Mouse (Mus musculus): Measurements from ENCODE around the gene Cdc14b.

Gene Cdc14b

DNA sequence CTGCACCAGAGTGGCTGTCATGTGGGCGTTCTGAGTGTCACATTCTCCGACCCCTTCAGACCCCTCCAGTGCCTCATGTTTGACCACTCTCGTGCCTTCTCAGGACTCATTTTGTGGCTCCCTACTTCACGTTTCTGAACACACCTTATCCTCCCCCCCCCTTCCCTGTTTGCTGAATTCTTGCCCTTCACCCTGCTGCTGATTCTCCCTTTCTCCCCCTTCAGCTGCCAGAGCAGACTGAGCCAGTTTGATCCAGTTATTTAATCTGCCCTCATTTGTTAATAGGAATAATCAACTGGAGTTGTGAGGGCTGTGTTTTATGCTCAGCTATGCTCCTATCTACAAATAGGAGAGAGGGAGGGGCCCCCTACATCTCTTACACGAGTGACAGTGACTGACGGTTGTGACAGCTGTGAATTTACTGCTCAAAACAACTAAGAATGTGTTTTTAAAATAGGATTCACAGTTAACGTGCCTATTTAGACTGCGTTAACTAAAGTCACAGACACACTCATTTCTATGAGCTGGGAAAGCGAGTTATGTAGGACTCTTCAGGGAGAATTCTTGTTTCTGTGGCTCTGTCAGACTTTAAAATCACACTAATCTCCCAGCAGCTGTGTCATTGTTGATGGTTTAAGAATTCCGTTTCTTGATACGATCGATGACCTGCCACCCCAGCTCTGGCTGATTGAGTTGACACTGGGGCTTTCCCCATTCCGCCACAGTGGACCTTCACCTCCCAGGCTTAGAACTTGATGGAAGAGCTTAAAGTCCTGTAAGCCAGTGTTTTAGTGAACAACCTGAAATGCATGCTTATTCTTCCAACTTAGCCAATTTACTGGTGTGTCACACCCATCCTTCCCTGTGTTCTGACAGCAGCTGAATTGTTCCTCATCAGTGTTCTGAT, 96.1 kb downstream of the Cdc14b start:
- DNase-seq (ENCODE audit: extremely low spot score): no peak

GRCm38 (mm10) chr13:64178000-64178399, 97.1 kb downstream of the Cdc14b start:
- DNase-seq (ENCODE audit: extremely low spot score): no peak

GRCm38 (mm10) chr13:64169746-64170145, 105.3 kb downstream of the Cdc14b start:
- DNase-seq (ENCODE audit: extremely low spot score): no peak

GRCm38 (mm10) chr13:64163147-64163715, 111.9 kb downstream of the Cdc14b start:
- DNase-seq (ENCODE audit: extremely low spot score): no peak

- peak; percentile 54 for DNase-seq (ENCODE audit: extremely low spot score)
Measured at GRCm38 (mm10) chr13:64162626-64163025, 112.5 kb downstream of the Cdc14b start.

DNA sequence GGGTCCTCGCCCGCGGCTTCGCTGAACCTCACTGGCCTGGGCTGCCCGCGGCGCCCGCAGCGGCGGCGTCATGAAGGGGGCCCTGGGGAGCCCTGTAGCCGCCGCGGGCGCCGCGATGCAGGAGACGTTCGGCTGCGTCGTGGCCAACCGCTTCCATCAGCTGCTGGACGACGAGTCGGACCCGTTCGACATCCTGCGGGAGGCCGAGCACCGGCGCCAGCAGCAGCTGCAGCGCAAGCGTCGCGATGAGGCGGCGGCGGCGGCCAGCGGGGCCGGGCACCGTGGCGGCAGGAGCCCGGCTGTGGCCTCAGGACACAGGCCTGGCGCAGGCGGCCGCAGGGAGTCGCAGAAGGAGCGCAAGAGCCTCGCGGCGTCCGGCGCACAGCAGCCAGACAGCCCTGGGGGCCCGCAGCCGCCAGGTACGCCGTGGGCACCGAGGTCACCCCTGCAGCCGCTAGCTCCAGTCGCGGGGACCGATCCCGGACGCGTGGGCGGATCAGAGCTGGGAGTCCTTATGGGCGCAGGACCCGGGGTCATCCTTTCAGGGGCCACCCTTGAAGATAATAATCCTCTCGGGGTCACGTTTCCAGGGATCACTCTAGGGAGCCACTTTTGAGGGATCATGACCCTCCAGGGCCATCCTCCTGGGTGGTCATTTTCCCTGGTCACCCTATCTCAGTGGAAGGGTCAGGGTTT, 113.0 kb downstream of the Cdc14b start:
- no peak for DNase-seq (ENCODE audit: extremely low spot score)

GRCm38 (mm10) chr13:64161548-64161915, 113.6 kb downstream of the Cdc14b start, which contains the start of gene Habp4:
Gene Habp4, plus strand, starts transcription at chr13:64161824.
- peak; percentile 98 for DNase-seq (ENCODE audit: extremely low spot score)

GRCm38 (mm10) chr13:64156966-64157365, 118.1 kb downstream of the Cdc14b start:
- DNase-seq (ENCODE audit: extremely low spot score): no peak

DNA sequence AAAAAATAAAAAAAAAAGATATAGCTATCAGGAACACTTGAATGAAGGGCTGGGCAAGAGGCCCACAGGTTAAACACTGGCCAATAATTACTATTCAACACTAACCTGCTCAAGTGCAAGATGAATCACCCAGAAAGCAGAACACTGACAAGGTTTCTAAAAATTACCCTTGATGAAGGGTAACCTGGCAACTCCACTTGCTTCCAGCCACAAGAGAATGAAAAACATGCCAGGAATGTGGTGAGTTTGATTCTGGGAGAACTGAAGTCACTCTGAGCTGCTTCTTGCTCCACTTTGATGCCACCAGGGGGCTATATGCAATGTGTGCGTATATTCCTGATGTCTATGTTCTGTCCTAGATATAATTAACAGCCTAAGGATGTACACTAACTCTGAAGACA, 119.9 kb downstream of the Cdc14b start:
- DNase-seq (ENCODE audit: extremely low spot score): peak; percentile 58

DNA sequence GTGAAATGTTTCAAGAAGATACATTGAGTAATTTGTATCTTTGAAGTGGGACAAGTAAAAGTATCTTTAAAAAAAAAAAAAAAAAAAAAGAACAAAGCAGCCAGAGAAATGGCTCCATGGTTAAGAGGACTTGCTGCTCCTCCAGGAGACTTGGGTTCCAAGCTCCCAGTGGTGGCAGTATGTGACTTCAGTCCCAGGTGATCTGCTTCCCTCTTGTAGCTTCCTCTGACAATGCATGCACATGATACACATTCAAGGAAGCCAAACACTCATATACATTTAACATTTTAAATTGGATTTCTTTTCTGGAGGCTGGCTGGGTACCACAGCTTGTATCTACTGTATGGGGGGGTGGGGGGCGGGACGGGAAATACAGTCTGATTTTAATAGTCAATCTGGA, 120.4 kb downstream of the Cdc14b start:
- no peak for DNase-seq (ENCODE audit: extremely low spot score)

- DNase-seq (ENCODE audit: extremely low spot score): peak; percentile 71
Measured at GRCm38 (mm10) chr13:64153751-64154267, 121.3 kb downstream of the Cdc14b start.

DNA sequence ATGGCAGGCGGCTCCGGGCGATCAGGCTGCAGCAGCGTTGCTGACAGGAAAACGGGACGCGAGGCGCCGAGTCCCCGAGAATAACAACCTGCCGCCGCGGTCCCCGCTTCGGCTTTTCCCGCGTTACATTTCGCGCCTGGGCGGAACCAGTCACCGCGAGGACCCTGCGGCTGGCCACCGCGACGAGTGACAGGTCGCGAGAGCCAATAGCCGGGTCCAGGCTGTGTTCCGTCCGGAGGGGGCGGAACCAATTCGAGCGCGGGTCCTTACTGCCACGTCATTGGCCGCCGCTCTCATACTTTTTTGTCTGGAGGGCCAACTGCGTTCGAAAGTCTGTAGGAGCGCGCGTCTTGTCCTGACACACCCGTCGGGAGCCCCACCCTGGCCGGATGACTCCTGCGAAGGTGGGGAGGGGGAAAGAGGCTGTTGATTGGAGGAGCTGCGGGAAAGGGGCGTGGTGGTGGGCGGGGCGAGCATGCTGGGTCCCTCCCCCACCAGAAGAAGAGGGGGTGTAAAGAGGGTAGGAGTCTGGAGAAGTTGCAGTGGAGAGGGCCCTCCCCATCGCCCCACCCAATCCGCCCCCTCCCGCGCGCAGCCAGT, 121.9 kb downstream of the Cdc14b start, which contains the start of gene Zfp367:
Zfp367 (minus strand) TSS at position 120 of the 600 bp plus-strand sequence.
- peak; percentile 99 for DNase-seq (ENCODE audit: extremely low spot score)

- no peak for DNase-seq (ENCODE audit: extremely low spot score)
Measured at GRCm38 (mm10) chr13:64152671-64153082, 122.4 kb downstream of the Cdc14b start.

- peak; percentile 87 for DNase-seq (ENCODE audit: extremely low spot score)
Measured at GRCm38 (mm10) chr13:64152241-64152669, 122.8 kb downstream of the Cdc14b start.

DNA sequence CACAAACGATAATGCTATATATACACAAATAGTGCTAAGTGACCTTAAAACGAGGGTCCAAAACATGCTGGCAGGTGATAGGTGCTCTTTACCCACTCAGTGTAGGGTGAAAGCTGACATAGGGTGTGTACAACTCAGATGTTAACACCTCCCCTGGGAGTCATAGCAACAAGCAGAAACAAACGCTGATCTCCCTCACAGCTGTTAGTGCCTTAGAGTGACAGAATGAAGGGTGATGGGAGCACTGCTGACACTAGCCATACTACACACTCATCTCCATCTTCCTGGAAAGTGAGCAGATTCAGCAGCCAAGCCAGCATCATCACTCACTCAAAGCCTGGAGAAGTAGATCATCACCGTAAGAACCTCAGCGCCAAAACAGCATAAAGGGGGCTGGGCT, 125.0 kb downstream of the Cdc14b start:
- no peak for DNase-seq (ENCODE audit: extremely low spot score)
